Comparison of ENCODE assay signal across 29 mouse cellular contexts in genomic region chr5:122148107-122148506, GRCm38 (mm10). TPM values are rescaled to one million over a fixed set of nuclear protein-coding genes. Genes with fewer than 3 reads are reported as not detected.
A peak's percentile ranks its signal among the peaks of the same experiment; 100 is the strongest.
DNase-seq lines count a peak whose midpoint lies in the region; TF ChIP-seq lines count a peak whose summit lies in the region.
"Had no signal": no experiment of that assay in that cellular context is flagged by ENCODE, and none has a peak within 500 bp of the region (broad histone marks: within the 10 kb centered on the region; RNA-seq: fewer than 3 reads in every experiment).

No protein-coding gene starts in this region.

- H3K9ac ChIP-seq in ES-Bruce4 (ENCODE audit: low read depth, poor library complexity, severe bottlenecking), result no peak overlapping the region
- H3K9ac ChIP-seq: embryonic facial prominence, embryonic 13.5 days; embryonic facial prominence, embryonic 15.5 days; forebrain, embryonic 12.5 days had no signal

- WGBS in limb, embryonic 10.5 days, result 80% methylated on average over 1 of the region's 1 CpGs

- no peak for TF ChIP-seq CTCF in ES-Bruce4 (IDR thresholded peaks at IDR 0.05; ENCODE audit: low read depth, low read length)

- H3K36me3 ChIP-seq in ES-Bruce4 (ENCODE audit: control insufficient read depth, insufficient read depth, low read length, poor library complexity, severe bottlenecking), result no peaks in the 10 kb centered on the region
- no peaks in the 10 kb centered on the region for H3K36me3 ChIP-seq in limb, embryonic 10.5 days
- H3K36me3 ChIP-seq: embryonic facial prominence, embryonic 13.5 days; embryonic facial prominence, embryonic 15.5 days; forebrain, embryonic 10.5 days; forebrain, embryonic 12.5 days; G1E had no signal

- no peak for TF ChIP-seq POLR2A in ES-Bruce4 (IDR thresholded peaks at IDR 0.05; ENCODE audit: insufficient read depth, low read length)

- H3K27ac ChIP-seq in ES-Bruce4 (ENCODE audit: insufficient read depth, low read length), result peak overlapping the region; percentile 92
- H3K27ac ChIP-seq in limb, embryonic 10.5 days, result peak overlapping the region; percentile 38; the same call in 1 of the 2 replicates
- H3K27ac ChIP-seq: embryonic facial prominence, embryonic 13.5 days; embryonic facial prominence, embryonic 15.5 days; forebrain, embryonic 10.5 days; forebrain, embryonic 12.5 days had no signal

- TF ChIP-seq EP300 in ES-Bruce4 (IDR thresholded peaks at IDR 0.05; ENCODE audit: insufficient read depth, low read depth, low read length), result peak; percentile 93

- H3K4me3 ChIP-seq in ES-Bruce4 (ENCODE audit: low read depth, low read length), result no peak overlapping the region
- no peak overlapping the region for H3K4me3 ChIP-seq in limb, embryonic 10.5 days
- H3K4me3 ChIP-seq: embryonic facial prominence, embryonic 13.5 days; embryonic facial prominence, embryonic 15.5 days; erythroblast, embryonic 14.5 days; forebrain, embryonic 10.5 days; forebrain, embryonic 12.5 days had no signal

- no peaks in the 10 kb centered on the region for H3K9me3 ChIP-seq in ES-Bruce4 (replicated peaks; ENCODE audit: control insufficient read depth, insufficient read depth, low read length, poor library complexity, severe bottlenecking)
- H3K9me3 ChIP-seq in limb, embryonic 10.5 days (replicated peaks), result no peaks in the 10 kb centered on the region
- H3K9me3 ChIP-seq: embryonic facial prominence, embryonic 15.5 days; forebrain, embryonic 10.5 days; forebrain, embryonic 12.5 days; G1E had no signal

- peak; percentile 87 for DNase-seq in ES-CJ7 (ENCODE audit: low read depth, low spot score)
- peak; percentile 91 for DNase-seq in R1 (ENCODE audit: low read depth, low spot score)
- DNase-seq in limb, embryonic 10.5 days (ENCODE audit: low spot score), result no peak
- DNase-seq in cerebellum, postnatal 14 days, result no peak
- DNase-seq in kidney, postnatal 10 days, result no peak
- DNase-seq in lung, postnatal 36 days, result no peak
- no peak for DNase-seq in neural tube, embryonic 10.5 days (ENCODE audit: extremely low spot score, low spot score)
- DNase-seq: adrenal gland, adult 8-10 months; adrenal gland, postnatal 14 days; adrenal gland, postnatal 36 days; cerebellum, adult 11-12 months; cerebellum, adult 2 months; cerebellum, adult 9-10 months; cerebellum, postnatal 10 days; cerebellum, postnatal 36 days; embryo, embryonic 11 days had no signal

- H3K4me1 ChIP-seq in ES-Bruce4 (ENCODE audit: control insufficient read depth, insufficient read depth, low read length), result peaks cover 2% of the 10 kb centered on the region
- H3K4me1 ChIP-seq in limb, embryonic 10.5 days, result peaks cover 29% of the 10 kb centered on the region
- H3K4me1 ChIP-seq: forebrain, embryonic 12.5 days had no signal

- no peaks in the 10 kb centered on the region for H3K27me3 ChIP-seq in ES-Bruce4 (ENCODE audit: control insufficient read depth, insufficient read depth, low read length, poor library complexity, severe bottlenecking)
- no peaks in the 10 kb centered on the region for H3K27me3 ChIP-seq in limb, embryonic 10.5 days (ENCODE audit: low read depth, poor library complexity, severe bottlenecking)
- H3K27me3 ChIP-seq: embryonic facial prominence, embryonic 13.5 days; embryonic facial prominence, embryonic 15.5 days; forebrain, embryonic 12.5 days; Patski had no signal

RNA-seq across cellular contexts. Expression of gene Ccdc63, which starts 7.5 kb away (rescaled TPM):
- polyA plus RNA-seq in ES-Bruce4 (2011; ENCODE audit: insufficient read depth, insufficient read length, low read depth, missing spikeins), result 2.4 and 3.0 TPM in 2 replicates
- not detected in 2 replicates for polyA plus RNA-seq in limb, embryonic 10.5 days (2016; fragmentation: Nextera tagmentation; extraction: Ambion mirVana)
- polyA plus RNA-seq: C2C12; embryonic facial prominence, embryonic 11.5 days; embryonic facial prominence, embryonic 13.5 days; erythroblast, embryonic 14.5 days; forebrain, embryonic 10.5 days; forebrain, embryonic 12.5 days; forebrain, embryonic 14.5 days; forebrain, embryonic 16.5 days; G1E; Patski had no signal

RNA-seq across cellular contexts. Expression of gene Ppp1cc, which starts 10.0 kb away (rescaled TPM):
- 437 and 458 TPM in 2 replicates for polyA plus RNA-seq in ES-Bruce4 (2011; ENCODE audit: insufficient read depth, insufficient read length, low read depth, missing spikeins)
- 373 and 383 TPM in 2 replicates for polyA plus RNA-seq in limb, embryonic 10.5 days (2016; fragmentation: Nextera tagmentation; extraction: Ambion mirVana)

RNA-seq across cellular contexts. Expression of gene Myl2, which starts 47.4 kb away (rescaled TPM):
- polyA plus RNA-seq in ES-Bruce4 (2011; ENCODE audit: insufficient read depth, insufficient read length, low read depth, missing spikeins), result not detected in 2 replicates
- 3.1 TPM in 2 replicates for polyA plus RNA-seq in limb, embryonic 10.5 days (2016; fragmentation: Nextera tagmentation; extraction: Ambion mirVana)
- polyA plus RNA-seq: activated CD4-positive, CD25-positive, alpha-beta regulatory T cell, adult 4 months; C2C12; embryonic facial prominence, embryonic 13.5 days; erythroblast, embryonic 14.5 days; forebrain, embryonic 10.5 days; G1E; Patski had no signal

RNA-seq across cellular contexts. Expression of gene Hvcn1, which starts 58.5 kb away (rescaled TPM):
- polyA plus RNA-seq in ES-Bruce4 (2011; ENCODE audit: insufficient read depth, insufficient read length, low read depth, missing spikeins), result 10.6 and 11.8 TPM in 2 replicates
- 9.6 and 11.8 TPM in 2 replicates for polyA plus RNA-seq in limb, embryonic 10.5 days (2016; fragmentation: Nextera tagmentation; extraction: Ambion mirVana)

Comparison
In these comparisons a context has a peak if more than half of its experiments do, and no peak if none do; other contexts are left out.
1. DNase-seq: peak in ES-CJ7 (single experiment) and R1 (single experiment); none in limb, embryonic 10.5 days (single experiment), cerebellum, postnatal 14 days (0 of 2), kidney, postnatal 10 days (single experiment), lung, postnatal 36 days (single experiment) and neural tube, embryonic 10.5 days (single experiment).